Mouse (Mus musculus) retina, postnatal 7 days (tissue): ENCODE measurements at regions not wholly inside any gene's neighbourhood (a gene's known extent, or its start where the extent isn't known, plus 50 kb on each side); places are given as distances from the start of the nearest gene placed in this dataset.

ENCODE experiments used
- DNase-seq: peaks from one replicate; pipeline ENCODE4 v3.0.0-alpha.2; 2012; ENCODE audit warnings: low read depth, low spot score

DNA sequence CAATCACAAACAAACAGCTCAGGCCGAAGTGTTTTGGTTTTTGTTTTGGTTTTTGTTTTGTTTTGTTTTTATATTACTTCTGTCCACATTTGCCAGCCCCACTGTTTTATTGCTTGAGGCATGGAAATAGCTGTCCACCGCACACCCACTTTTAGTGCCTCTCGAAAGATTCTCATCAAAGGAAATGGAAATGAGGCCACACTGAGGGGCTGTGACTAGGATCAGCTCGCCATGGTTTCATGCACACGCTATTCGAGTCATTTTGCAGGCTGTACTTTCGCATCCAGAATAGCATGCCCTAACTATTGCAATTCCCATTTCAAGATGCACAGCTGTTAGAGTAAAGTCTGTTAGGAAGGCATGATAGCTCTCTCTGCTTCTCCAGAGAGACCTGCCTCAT, 1543.4 kb upstream of the Tenm3 start:
- DNase-seq = no peak

DNA sequence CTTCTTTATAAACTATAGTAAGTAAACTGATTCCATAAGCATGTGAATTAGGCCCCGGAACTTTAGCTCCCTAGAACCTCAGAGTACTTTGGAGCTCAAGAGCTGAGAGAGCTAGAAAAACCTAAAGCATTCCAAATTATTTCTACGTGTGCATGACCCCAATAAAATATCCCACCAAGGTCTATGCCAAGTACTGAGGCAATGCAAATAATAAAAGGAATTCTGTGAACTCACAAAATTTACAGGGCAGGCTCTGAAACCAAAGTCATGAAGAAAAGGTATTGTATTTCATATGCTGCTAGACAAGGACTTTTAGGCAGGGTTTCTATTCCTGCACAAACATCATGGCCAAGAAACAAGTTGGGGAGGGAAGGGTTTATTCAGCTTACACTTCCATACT, 1539.9 kb upstream of the Tenm3 start:
- DNase-seq = no peak

DNA sequence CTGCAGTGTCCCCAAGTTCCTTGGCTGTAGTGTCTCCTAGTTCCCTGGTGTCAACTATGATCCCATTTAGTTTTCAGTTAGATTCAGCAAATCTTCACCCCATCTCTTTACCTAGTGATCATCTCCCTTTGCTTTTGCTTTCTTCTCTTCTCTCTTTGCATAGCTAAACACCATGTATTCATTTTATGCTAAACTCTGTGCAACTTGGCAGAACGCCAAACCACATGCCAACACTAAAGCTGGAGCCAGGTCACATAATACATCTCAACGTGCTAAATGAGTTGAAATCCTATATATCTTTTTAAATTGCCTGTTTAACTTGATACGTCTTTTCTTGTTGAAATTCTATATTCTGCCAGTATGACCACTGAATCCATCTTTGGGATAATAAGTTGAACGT, 1536.0 kb upstream of the Tenm3 start:
- DNase-seq = no peak

DNA sequence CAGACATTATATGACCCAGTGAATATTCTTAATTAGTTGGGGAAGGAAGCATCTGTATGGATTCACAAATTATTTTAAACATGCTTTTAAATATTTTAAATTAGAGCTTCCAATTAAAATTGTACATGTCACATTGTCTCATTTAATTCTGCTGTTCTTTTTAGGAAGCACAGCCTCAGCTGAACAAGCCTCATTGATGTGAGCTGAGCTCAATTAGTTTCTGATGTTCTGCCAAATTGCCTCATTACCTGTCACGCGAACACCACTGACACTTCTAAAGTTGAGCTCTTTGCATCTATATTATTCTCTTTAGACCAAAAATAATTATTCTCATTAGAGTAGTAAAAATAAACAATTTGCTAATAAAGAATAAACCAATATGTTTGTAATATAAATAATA, 1530.0 kb upstream of the Tenm3 start:
- DNase-seq = no peak

DNA sequence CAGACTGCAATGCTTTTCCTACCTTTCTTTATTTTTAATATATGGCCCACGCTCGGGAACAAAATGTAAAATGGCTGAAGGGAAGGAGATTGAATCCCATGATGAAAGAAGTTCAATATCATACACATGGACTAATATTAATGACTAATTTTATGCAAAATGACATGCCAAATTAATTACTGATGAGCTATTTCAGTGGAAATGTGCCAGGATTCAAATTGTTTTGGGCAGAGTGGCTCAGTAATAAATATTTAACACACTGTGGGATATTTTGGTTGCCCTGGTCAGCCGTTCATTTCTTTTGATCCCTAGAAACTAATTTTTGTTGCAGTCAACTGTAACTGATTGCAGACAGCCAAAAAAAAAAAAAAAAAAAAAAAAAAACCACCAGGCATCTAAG, 1482.7 kb upstream of the Tenm3 start:
- DNase-seq = no peak

DNA sequence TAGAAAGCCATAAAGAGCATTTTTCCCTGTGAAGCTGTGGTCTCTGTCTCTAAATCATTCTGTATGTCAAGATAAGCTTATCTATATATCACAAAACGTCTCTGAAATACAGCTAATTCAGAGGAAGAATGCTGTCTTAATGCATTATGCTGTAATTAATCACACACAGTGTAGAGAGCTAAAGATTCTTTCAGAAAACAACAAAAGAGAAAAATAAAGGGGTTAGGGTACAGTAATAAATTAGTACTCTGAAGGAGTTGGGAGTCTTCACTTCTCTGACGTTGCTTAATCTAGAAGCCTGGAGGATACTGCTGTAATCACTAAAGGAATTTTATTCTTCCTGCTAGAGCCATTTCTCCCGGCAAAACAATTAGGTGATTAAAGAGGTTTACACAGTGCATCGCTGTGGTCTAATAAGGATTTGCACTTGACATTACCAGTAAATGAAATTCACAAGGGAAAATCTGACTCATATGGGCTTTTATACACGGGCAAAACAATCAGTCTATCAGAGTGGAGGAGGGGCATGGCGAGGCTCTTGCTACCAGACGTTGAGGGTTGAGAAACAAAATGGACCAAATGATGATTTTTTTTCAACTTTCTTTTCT, 1477.7 kb upstream of the Tenm3 start:
- DNase-seq = no peak

DNA sequence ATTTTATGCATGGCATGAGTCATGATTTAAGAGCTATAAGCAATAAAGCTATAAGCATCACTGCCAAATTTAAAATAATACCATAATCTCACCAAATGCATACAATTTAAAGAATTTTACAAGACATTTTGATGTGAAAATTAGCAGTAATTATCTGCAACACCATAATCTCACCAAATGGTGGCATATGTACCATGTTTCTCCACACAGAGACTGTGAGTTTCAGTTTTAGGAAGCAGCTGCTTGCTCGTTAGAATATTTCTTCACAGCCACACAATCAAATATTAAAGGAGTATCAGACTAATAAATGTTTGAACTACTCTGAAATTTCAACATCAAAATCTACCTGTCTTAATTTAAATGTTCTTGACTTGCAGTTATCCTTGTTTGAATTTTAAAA, 1472.9 kb upstream of the Tenm3 start:
- DNase-seq = no peak

DNA sequence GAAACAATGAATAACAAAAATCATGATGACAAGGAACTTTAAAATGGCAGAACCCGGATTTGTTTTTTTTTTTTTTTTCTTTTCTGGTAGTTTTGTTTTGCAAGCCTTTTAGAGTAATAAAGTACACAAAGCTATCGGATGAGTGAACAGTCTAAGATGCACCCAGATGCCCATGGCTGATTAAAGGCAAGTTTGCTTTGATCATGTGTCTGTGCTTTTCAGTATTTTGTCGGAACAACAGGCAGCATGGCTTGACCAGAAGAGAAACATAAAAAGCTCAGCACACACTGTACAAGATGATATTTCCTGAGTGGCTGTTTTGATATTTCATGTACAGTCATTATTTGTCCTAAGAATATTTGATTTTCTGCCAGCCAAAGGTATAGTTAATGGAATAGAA, 1466.6 kb upstream of the Tenm3 start:
- no peak for DNase-seq

DNA sequence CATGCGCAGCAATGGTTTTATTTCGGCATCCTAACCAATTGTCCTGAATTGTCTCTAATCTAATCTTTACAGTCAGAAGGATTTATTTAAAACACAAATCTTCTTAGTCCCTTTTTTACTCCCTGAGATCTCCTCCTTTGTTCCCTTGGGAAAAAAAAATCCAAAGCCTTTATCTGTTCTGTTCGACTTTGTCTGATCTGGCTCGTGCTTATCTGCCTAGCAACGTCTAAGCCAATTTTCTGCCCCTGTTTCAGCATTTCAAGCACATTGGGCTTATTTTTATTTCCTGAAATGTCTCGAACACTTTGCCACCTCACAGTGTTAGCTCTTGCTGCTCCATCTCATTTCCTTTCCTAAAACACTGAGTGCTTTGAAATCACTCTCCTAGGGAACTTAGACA, 1456.6 kb upstream of the Tenm3 start:
- no peak for DNase-seq

DNA sequence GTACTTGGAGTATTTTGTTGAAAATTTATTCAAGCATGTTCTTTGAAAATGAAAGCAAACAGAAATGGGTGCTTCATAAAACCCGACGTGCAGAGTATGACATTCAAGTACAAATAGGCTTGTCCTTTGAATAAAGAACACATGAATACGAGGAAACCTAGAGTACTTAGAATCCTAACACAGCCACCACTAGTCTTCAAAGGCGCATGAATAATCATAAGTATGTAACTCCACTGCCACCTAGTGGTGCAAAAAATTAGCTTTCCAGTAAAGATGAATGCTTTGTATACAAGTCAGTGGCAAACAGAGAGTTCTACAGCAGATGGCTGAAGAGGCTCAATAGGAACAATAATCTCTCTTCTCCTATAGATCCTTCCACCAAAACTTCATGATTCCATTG, 1449.8 kb upstream of the Tenm3 start:
- DNase-seq = peak; percentile 79

DNA sequence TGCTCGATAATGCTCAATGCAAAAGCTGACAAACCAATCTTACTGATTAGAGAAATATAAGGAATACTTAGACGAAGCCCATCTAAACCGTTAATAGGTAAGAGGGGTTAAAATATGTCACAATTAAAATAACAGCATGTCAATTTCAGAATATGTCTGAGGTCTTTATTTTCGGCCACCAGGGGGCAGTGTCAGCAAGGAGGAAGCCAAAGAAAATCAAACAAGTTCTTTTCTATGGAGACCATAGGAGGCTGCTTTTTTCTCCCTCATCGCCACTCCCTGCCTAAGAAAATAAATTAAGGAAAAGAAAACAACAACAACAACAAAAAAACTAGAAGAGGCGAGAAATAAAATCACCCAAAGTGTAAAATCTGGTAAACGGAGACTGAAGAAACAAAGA, 1448.4 kb upstream of the Tenm3 start:
- peak; percentile 35 for DNase-seq

DNA sequence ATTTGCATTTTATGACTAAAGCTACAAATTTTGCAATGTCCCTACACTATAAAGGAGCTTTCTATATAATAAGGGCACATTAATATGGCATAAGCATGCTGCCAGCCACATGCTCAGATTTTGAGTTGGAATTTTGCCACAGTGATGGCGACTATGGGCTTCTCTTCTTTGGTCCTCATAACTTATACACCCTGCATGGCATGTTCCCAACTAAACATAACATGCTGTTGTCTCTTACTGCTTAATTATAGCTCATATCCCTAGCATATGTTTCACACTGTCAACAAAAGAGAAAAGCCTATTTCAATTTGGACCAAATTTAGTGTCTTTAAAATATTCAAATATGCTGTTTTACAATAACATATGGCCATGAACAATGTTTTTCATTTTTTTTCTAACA, 1432.6 kb upstream of the Tenm3 start:
- no peak for DNase-seq

DNA sequence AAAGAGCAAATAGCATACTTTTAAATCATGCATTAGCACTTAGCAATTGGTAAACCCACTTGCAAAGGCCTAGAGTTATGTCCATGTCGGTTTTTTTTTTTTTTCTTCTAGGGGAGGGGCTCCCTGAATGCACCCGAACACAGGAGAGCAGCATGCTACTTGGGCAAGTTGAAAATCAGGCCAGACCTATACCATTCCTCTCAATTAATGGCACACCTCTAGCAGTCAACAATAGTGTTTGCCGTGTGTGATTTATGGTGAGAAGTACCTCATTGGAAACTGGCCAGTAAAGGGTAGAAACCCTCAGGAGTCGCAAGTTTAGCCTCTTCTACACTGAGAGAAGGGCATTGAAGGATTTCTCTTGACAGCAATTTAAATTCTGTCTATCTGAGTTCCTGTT, 1421.0 kb upstream of the Tenm3 start:
- DNase-seq = no peak
